Mouse (Mus musculus): Measurements from ENCODE around the gene Samd4.

Samd4 gene

DNA sequence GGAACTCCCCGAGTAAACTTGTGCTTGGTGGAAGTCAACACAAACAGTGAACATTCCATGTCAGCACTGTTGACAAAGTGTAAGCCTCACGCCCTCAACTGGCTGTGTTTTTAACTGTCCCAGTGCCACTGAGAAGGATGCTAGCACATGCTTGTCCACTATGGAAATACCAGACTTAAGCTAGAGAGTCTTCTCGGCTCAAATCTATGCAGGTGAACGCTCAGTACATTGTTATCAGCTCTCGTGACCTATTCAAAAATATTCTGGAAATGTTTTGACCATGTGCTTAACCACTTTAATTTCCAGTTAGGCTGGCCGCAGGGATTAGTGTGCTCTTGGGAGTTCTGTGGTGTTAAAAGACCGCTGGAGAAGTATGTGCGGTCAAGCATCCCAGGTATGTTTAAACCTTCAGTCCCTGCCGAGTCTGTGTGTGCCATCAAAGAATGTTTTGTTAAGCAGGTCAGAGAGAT is 73.0 kb downstream of the Samd4 start:
- DNase-seq (ENCODE audit: low spot score): peak; percentile 66

DNA sequence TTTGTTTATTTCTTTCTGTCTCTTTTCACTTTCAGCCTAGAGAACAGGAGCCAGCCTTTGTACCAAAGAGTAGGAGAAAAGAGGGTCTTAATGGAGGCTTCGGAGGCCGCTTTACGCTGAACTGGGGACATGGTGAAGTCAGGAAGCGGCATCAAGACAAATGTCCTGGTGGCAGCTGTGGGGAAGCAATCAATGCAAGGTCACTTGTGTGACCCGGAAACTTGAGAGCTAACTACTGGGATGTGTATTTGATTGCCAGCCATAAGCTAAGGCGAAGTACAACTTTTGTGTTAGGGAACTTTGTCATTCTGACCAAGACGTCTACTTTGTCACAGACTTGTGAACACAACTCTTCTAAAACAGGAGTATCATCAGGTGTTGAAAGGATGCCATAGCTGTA is 73.5 kb downstream of the Samd4 start:
- no peak for DNase-seq (ENCODE audit: low spot score)

DNA sequence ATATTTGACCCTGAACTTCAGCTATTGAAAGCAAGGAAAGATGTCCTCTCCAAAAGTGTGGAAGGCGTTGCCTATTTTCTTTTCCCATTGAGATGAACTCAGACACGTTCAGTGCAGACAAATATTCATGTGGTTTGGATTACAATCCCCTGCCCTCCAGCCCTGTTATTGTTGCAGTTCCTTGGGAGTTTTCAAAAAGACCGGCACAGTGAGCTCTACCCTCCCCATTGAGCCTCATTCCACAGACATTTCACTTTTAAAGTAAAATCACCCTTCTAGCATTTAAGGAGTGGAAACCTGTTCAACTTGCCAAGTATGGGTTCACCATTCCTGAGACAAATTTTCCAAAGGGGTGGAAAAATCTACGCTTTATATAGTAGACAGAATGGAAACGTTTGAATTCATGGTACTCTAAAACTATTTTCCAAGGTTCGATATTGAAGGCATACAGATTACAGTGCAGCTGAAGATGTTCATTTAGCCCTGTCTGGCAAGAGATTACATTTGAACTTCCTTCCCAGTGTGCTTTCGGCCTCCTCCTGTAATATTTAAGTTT is 76.6 kb downstream of the Samd4 start:
- DNase-seq (ENCODE audit: low spot score): no peak

DNA sequence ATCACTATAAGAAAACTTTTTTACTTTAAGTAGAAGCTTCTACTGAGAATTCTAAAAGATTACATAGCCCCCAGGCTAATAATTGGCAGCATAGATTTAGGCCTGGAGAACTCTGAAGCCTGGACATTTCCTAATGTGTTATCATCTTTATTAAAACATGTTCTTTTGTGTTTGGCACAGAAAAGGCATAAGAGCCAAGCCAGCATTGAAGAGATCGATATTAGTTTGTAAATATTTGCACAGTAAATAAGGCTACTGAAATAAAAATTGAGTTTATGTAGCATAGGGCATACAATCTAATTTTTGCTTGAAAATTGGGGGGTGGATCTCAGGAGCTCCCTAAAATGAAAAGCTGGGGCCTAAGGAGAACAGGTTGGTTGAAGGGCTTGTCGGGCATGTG is 77.2 kb downstream of the Samd4 start:
- DNase-seq (ENCODE audit: low spot score): no peak

DNA sequence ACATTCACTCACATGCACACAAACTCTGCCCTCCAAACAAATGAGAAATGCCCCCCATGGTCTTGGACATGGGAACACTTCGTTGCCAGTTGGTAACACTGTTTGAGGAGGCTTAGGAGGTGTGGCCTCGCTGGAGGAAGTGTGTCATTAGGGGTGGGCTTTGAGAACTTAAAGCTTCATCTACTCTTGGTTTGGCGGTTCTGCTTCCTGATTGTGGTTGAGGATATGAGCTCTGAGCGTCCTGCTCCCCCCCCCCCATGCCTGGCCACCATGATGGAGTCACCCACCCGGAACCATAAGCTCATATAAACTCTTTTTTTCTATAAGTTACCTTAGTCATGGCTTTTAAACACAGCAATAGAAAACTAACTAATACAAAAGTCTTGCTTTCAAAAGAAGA is 80.2 kb downstream of the Samd4 start:
- DNase-seq (ENCODE audit: low spot score): no peak

DNA sequence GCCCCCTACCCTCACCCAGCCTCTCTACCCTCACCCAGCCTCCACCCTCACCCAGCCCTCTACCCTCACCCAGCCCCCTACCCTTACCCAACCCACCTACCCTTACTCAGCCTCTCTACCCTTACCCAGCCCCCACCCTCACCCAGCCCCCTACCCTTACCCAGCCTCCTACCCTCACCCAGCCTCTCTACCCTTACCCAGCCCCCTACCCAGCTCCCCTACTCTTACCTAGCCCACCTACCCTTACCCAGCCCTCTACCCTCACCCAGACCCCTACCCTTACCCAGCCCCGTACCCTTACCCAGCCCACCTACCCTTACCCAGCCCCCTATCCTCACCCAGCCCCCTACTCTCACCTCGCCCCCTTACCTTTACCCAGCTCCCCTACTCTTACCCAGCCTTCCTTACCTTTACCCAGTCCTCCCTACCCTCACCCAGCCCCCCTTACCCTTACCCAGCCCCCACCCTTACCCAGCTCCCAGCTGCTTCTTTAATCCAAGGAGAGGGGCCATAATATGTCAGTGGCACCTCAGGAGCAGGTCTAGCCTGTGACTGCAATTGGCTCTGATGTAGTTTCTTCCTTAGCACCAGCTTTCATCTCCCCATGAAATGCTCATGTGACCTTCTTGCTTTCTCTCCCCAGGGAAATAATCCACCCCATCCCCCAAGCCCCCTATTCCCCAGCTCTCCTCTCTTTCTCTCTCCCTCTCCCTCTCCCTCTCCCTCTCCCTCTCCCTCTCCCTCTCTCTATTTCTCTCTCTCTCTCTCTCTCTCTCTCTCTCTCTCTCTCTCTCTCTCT is 81.6 kb downstream of the Samd4 start:
- DNase-seq (ENCODE audit: low spot score): no peak

DNA sequence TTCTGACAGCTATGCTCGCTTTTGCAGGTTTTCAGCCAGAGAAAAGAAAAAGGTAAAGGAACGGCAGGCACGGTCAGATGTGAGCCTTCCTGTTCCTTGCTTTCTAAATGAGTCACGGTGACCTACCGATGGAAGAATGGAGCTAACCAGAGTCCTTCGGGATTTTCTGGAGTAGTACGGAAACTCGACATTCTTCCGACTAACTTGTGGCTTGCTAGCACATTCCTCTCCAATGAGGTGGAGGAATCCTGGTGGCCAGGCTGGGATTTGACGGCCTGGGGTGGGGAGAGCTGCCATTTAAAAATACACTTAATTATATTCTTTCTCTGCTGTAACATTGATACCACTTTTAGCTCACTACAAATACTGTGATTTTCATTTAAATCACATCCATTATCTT is 83.6 kb downstream of the Samd4 start:
- peak; percentile 72 for DNase-seq (ENCODE audit: low spot score)

DNA sequence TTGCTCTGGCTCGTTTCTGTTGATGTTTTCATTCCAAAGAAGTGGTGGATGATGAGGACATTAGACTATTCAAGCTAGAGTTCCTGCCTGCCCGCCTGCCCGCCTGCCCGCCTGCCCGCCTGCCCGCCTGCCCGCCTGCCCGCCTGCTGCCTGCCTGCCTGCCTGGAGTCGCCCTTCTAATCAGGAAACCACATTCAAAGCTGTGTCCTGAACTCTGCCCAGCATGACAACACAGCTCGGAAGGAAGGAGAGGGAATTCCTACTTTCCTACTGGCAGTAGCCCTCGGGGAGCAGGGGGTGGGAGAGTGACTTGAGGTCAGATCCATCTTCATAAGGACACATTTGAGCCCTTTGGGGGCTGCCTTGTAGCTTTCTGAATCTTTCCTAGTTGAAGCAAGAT is 85.4 kb downstream of the Samd4 start:
- DNase-seq (ENCODE audit: low spot score): peak; percentile 38

DNA sequence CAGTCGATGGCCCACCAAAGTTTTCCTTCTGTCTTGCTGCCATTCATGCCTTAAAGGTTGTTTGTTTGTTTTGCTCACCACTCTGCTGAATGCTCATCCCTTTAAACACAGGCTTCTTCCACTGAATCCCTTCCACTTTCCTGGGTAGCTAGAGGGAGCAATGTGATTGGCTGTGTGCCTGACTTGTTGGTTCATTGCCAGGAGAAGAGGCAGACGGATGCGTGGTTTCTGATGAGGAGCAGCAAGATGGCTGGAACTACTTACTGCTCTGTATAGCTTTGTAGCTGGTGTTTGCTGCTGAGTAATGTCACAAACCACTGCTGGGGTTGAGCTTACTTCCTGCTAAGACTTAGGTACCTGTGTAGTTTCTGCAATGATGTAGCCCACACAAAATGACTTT is 88.0 kb downstream of the Samd4 start:
- DNase-seq (ENCODE audit: low spot score): no peak

DNA sequence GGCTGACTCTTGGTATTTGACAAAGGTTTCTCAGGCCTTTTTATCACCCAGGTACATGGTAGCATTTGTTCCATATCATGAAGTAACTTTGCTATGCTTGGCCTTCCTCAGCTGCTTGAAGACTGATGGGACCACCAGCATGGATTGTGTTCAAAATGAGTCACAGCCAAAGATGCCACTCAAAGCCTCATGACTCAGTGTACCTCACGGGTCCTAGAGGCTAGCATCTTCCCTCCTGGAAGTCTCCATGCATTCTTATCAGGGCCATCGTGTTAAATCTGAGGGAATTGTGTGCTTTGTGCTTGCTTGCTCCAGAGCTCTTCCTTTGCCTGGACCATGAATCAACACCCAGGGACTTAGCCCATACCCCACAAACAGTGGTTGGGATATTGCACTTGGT is 89.1 kb downstream of the Samd4 start:
- no peak for DNase-seq (ENCODE audit: low spot score)

DNA sequence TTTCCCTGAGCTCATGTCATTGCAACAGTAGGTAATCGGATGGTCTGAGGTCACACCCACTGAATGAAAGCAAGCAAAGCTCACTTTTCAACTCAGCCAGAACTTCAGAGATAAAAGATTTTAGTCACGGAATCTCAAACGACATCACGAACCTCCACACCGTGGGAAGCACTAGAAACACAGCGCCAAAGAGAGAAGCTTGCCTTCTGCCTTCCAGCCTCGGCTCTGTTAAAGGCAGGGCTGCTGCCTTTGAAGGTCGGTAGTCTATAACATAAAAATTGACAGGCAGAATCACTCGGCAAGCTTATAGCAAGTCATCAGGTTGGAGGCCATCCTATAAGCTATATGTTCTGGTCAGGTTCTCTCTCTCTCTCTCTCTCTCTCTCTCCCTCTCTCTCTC is 92.2 kb downstream of the Samd4 start:
- DNase-seq (ENCODE audit: low spot score): no peak

DNA sequence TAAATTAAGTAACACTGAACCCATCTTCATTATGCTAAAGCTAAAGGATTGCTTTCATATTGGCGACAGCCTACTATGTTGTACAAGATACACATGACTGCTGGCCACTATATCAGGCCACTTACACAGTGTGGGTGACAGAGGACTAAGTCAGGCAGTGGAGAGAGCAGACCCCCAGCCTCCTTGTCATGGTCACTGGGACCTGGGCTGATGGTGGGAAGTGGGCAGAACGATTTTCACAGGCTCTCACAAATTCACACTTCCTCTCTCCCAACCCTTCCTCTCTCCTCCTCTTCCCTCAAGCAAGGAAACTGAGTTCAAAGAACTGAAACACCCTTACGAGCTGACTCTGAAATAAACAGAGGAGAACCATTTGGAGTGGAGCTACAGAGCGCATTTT is 93.3 kb downstream of the Samd4 start:
- no peak for DNase-seq (ENCODE audit: low spot score)

DNA sequence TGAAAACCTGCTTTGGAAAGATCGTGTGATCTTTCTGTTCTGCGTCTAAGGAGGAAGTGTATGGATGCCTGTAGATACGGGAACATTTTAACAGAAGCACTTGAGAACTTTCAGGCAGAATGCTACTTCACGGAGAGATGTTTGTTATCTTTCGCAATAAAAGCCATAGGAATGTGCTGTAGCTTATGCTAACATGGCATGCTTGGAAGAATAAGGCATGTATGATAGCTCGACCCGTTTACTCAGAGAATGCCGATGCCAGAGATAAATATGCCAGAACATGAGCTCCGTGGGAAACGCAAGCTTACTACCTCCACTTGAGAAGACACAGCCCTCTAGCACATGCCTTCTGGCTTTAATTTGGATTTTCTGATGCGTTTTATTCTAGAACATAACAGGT is 94.1 kb downstream of the Samd4 start:
- peak; percentile 38 for DNase-seq (ENCODE audit: low spot score)

DNA sequence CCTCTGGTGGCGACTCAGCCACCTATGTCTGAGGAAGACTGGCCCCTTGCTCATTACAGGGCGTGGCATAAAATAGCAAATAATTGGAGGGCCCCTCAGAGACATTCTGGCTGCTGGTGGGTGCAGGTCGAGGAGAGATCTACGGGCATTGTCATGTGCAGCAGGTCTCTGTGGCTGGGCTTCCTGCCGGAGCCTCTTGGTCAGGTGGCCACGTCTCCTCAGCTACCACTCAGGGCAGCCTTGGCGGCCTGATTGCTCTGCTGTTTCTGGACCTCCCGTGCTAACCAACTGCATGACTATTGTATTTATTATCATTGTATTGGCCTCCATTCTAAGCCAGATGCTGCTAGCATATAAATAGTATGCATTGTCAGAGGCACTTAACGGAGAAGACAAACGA is 95.0 kb downstream of the Samd4 start:
- DNase-seq (ENCODE audit: low spot score): no peak

DNA sequence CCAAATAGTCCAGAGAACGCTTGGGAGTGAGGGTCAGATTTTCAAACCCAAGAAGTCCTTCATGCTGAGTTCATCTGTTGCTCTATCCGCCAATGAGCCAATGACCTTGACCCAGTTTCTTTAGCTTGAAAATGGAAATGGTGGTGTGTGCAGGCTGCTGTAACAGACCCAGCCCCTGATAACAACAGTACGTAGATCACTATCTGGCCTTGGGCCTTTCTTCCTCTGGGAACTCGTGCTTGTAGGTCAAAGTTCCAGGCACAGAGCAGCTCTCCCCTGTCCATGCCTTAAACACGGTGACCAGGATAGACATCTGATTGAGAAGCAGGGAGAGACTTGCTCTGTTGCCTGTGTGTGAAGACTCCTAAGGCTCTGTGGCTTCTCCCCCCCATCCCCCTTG is 96.5 kb downstream of the Samd4 start:
- no peak for DNase-seq (ENCODE audit: low spot score)

DNA sequence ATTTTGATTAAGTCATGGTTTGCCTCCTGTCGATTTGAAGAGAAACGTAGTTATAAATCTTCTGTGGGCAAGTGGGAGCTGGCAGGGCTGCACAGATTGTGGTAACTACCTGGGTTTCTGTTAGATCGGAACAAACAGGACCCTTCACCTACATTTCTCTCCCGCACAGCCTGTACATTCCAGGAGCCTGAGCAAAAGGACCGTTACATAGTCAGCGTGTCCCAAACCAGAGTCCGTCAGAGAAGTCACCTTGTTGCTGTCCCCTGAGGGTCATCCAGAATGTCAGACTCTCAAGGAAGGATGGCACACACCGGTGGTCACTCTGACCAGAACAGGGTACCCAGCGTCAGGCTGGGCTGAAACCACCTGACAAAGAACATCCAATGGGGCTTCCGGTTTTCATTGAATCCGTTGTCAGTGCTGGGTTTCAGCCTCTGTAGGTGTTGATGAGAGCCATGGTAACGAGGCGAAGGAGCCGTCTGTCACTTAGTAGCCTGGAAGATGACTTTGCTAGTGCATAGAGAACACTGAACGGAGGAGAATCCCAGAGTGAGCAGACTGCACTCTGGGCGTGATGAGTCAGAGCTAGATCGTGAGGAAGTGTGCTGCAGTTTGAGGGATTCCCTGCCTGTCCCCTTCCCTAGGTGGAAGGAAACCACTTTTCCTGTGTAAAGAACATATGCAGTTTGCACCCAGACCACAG is 98.2 kb downstream of the Samd4 start:
- DNase-seq (ENCODE audit: low spot score): no peak

DNA sequence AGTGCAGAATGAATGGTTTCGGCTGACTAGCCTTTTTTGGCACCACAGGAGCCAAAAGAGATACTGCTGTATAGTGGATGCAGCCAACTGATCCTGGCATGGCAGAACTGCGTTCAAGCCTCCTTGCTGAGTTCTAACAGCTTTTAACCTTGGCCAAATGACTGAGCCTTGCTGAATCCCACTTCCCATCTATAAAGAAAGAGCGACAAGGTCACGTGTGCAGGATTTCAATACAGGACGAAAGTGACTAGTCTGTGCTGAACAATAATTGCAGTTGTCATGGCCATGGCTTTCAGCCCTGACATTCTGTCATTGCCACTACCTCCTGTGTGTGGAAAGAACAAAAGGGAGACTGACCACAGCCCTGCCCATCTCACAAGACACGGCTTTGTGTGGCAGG is 99.5 kb downstream of the Samd4 start:
- no peak for DNase-seq (ENCODE audit: low spot score)

DNA sequence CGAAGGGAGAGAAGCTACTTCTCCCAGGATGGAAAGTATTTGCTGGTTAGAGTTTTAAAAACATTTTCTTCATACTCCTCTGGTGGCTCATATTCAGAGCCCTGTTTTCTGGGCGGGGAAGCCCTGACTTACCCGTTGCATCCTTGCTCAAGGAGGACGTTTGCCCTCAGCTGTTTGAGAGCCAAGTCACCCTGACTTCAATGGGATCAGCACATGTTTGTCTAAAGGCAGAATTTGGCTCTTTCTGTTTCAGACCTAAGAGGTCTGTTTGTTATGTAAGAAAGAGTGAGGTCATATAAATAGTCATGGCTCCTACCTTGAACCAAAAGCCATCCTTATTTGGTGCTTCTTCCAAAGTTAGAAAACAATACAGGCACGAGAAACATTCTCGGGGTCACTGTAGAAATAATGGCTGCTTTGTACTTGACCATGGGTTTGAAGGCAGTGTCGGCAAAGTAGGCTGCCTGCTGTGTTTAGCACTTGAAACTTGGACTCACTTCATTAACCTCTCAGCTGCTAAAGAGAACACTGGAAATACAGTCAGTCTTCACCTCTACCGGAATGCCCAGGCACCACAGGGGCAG is 102.0 kb downstream of the Samd4 start:
- DNase-seq (ENCODE audit: low spot score): no peak

DNA sequence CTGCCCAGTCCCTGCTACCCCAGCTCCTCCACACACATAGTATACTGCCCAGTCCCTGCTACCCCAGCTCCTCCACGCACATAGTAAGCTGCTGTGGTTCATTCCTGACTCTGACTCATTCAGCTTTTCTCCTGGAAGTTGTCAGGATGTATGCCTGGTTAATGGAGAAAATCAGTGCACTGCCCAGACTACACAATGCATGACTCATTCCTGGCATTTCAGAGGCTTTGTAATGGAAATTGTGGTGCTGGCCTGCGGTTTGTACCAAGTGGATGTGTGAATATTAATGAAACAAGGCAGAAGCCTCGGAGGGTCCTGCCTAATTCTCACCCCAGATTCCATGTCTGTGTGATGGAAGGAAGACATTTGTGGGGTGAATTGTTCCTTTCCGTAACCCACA is 107.0 kb downstream of the Samd4 start:
- no peak for DNase-seq (ENCODE audit: low spot score)

DNA sequence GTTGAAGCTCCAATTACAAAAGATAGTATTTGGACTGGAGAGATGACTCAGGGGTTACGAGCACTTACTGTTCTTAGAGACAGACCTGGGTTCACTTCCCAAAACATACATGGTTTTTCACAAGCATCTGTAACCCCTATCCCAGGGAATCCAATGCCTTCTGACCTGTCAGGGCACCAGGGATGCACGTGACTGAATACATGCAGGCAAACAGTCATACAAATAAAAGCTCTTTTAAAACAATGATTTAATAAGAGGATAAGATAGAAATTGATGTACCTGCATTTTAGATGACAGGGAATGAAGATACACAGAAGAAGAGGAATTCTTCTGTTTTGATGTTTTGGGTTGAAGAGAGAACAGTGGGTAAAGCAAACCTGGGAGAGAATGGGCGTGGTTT is 107.8 kb downstream of the Samd4 start:
- no peak for DNase-seq (ENCODE audit: low spot score)

DNA sequence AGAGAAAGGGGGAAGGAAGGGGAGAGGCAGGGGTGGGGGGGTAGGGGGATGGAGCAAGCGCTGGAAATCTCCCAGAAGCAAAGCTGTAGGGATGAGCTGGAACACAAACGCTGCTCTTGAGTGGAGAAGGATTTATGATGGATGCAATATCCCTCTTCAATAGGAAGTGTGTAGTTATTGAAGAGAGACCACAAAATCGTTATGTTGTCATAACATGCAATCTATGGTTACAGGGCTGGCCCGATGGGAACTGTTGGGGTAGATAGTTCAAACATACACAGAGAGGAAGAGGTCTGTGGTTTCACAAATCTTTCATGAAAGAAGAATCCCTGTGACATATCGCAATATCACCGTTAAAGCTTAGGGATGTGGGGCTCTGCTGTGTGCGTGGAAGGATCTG is 112.0 kb downstream of the Samd4 start:
- DNase-seq (ENCODE audit: low spot score): no peak

DNA sequence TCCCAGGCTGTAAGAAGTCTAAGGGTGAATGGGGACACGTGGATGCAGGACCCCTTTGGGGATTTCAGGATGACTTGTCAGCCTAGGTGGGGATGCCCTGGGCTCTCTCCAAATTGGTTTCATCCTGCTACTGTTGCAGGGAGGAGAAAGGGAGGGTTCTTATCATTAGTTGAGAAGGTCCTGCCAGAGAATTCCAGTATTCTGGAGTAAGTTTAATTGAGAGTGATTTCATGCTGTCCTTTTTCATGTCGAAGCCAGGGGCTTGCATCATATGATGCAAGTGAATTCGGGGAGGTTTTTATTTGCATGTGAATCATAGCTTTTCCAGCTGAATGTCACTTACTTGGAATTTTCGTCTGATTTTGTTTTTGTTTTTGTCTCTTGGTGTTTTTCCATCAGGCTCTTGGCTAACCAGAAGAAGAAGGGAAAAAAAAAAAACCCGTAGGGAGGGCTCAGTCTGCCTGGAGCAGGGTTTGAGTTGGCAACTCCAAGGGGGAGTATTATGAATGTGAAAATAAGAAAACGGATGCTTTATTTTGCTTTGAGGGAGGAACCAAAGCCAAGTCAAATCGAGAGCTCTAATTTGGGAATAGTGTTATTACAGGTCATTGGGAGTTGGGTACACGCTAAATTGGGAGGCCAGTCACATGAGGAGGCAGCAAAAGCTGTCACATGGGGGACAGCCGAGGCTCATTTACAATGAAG is 116.8 kb downstream of the Samd4 start:
- peak; percentile 48 for DNase-seq (ENCODE audit: low spot score)
